Mouse (Mus musculus): ENCODE results near the gene Rprd1b.

DNA sequence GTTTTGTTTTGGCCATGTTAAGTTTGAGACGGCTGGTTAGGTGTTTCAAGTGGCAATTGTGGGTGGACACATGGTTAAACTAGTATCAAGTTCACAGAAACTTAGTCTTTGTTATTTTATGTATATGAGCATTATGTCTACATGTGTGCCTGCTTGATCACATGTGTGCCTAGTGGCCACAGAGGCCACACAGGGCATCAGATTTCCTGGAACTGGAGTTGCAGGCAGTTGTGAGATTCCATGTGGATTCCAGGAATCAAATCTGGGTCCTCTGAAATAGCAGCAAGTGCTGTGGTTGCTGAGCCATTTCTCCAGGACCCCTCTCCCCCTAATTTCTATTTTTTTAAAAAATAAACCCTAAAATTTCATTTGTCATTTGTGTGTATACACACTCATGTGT lies 11.4 kb downstream of the Rprd1b start:
- TF ChIP-seq CTCF (IDR thresholded peaks at IDR 0.05; ENCODE audit: low read depth) (no peak), EP300 (IDR thresholded peaks at IDR 0.05; ENCODE audit: low read depth) (no peak)
